Mouse (Mus musculus): ENCODE data around the gene Psd4. TPM values are rescaled to one million over a fixed set of nuclear protein-coding genes. Genes with fewer than 3 reads are reported as not detected.

The Psd4 gene
- polyA plus RNA-seq, 1 experiment from 2014 or later: 1.2 TPM

DNA sequence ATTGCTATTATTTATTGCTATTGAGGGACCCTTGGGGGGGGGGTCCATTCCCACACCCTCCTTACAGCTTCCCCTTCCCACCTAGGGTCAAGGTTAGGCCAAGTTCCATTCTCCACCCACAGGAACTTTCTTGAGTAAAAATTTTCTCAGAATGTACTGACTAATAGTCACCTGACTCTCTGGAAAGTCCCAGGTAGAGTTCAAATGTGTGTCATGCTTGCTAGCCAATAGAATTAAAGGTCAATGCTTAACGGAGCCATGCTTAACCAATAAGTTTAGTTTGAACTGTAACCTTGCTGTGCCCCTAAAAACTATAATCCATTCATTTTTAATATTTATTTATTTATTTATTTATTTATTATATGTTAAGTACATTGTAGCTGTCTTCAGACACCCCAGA is 8.0 kb upstream of the Psd4 start:
- Histone ChIP-seq H3K4me1 (replicated peaks) (no peaks in the 10 kb centered on the region), H3K9ac (no peak overlapping the region), H3K36me3 (no peaks in the 10 kb centered on the region), H3K4me3 (no peak overlapping the region), H3K4me2 (no peak overlapping the region), H3K9me3 (replicated peaks) (no peaks in the 10 kb centered on the region), H3K27me3 (no peaks in the 10 kb centered on the region), H3K27ac (no peak overlapping the region)
- 90% methylated on average over 1 of the region's 1 CpGs for WGBS
- ATAC-seq (replicated peaks; ENCODE audit: insufficient number of reproducible peaks, insufficient read depth, low FRiP score, low read depth): no peak

- peaks cover 9% of the 10 kb centered on the region for H3K4me1 ChIP-seq (replicated peaks)
- H3K9me3 ChIP-seq (replicated peaks): no peaks in the 10 kb centered on the region
- ATAC-seq (replicated peaks; ENCODE audit: insufficient number of reproducible peaks, insufficient read depth, low FRiP score, low read depth): no peak
- no peak overlapping the region for H3K4me3 ChIP-seq
- H3K9ac ChIP-seq: no peak overlapping the region
- peaks cover 18% of the 10 kb centered on the region for H3K27me3 ChIP-seq
- 68% methylated on average over 3 of the region's 3 CpGs for WGBS
- H3K36me3 ChIP-seq: no peaks in the 10 kb centered on the region
- H3K27ac ChIP-seq: no peak overlapping the region
- no peak overlapping the region for H3K4me2 ChIP-seq
Observed at GRCm38 (mm10) chr2:24363818-24364217, 3.6 kb upstream of the Psd4 start.

DNA sequence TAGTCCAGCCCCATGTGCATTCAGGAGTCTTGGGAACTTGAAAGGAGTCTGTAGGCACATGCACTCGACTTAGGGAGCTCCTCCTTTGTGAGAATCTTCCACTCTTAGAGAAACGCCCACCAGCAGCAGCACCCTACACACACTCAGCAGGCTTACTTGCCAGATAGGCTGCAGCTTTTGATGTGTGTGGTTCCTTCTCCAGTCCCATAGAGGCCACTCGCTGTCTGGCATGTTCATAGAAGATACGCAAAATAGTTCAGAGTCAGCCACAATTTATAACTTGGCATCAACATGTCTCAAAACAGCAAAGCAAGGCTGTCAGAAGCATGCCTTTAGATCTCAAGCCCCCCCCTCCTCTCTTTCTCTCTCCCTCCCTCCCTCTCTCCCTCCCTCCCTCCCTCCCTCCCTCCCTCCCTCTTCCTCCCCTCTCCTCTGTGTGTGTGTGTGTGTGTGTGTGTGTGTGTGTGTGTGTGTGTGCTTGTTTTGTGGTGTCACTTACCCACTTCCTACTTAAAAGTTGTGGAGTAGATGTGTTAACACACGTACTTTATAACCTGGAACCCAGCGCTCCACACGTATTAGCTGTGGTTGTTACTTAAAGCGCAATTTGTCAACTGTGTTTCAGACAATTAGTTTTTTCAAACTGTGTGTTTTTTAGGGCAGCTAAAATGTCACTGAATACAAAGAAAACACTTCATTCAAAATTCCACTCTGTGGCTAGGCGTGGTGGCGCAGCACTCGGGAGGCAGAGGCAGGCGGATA is 985 bp upstream of the Psd4 start:
- Histone ChIP-seq H3K27me3 (peaks cover 20% of the 10 kb centered on the region), H3K4me2 (no peak overlapping the region), H3K36me3 (no peaks in the 10 kb centered on the region), H3K4me1 (replicated peaks) (peaks cover 9% of the 10 kb centered on the region), H3K4me3 (no peak overlapping the region), H3K9me3 (replicated peaks) (no peaks in the 10 kb centered on the region), H3K9ac (no peak overlapping the region), H3K27ac (no peak overlapping the region)
- ATAC-seq (replicated peaks; ENCODE audit: insufficient number of reproducible peaks, insufficient read depth, low FRiP score, low read depth): no peak; the same call in 1 of the 2 replicates
- WGBS: 70% methylated on average over 12 of the region's 12 CpGs

DNA sequence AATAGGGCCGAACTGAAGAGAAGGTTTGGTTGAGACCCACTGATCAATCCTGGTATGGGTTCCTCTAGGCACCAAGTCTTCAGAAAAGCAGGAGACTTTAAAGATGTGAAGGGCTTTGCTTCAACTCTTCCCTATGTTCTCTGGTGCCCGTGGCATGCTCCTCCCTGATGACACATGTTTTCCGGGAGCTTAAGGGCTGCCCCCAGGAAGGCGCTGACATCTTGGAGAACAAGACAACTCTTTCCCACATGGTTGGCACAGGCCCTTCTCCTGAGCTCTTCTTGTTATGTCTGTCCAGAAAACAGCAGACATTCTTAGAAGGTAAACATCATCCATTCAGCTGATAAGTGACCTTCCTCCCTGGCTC is 498 bp downstream of the Psd4 start:
- Histone ChIP-seq H3K4me3 (peak overlapping the region; percentile 42), H3K36me3 (no peaks in the 10 kb centered on the region), H3K4me2 (peak overlapping the region; percentile 77), H3K27ac (no peak overlapping the region), H3K4me1 (replicated peaks) (peaks cover 9% of the 10 kb centered on the region), H3K9ac (no peak overlapping the region), H3K27me3 (peaks cover 20% of the 10 kb centered on the region), H3K9me3 (replicated peaks) (no peaks in the 10 kb centered on the region)
- WGBS: 40% methylated on average over 4 of the region's 4 CpGs
- ATAC-seq (replicated peaks; ENCODE audit: insufficient number of reproducible peaks, insufficient read depth, low FRiP score, low read depth): no peak

GRCm38 (mm10) chr2:24378747-24379450 is 11.5 kb downstream of the Psd4 start:
- Histone ChIP-seq H3K9ac (no peak overlapping the region), H3K4me3 (no peak overlapping the region), H3K27ac (no peak overlapping the region), H3K9me3 (replicated peaks) (no peaks in the 10 kb centered on the region), H3K36me3 (no peaks in the 10 kb centered on the region), H3K27me3 (no peaks in the 10 kb centered on the region), H3K4me1 (replicated peaks) (no peaks in the 10 kb centered on the region), H3K4me2 (no peak overlapping the region)
- 49% methylated on average over 5 of the region's 5 CpGs for WGBS
- no peak for ATAC-seq (replicated peaks; ENCODE audit: insufficient number of reproducible peaks, insufficient read depth, low FRiP score, low read depth)

- no peak for ATAC-seq (replicated peaks; ENCODE audit: insufficient number of reproducible peaks, insufficient read depth, low FRiP score, low read depth)
- no peaks in the 10 kb centered on the region for H3K4me1 ChIP-seq (replicated peaks)
- H3K9me3 ChIP-seq (replicated peaks): no peaks in the 10 kb centered on the region
- H3K4me3 ChIP-seq: no peak overlapping the region
- H3K27ac ChIP-seq: no peak overlapping the region
- no peaks in the 10 kb centered on the region for H3K36me3 ChIP-seq
- H3K27me3 ChIP-seq: no peaks in the 10 kb centered on the region
- 66% methylated on average over 9 of the region's 9 CpGs for WGBS
- H3K4me2 ChIP-seq: no peak overlapping the region
- H3K9ac ChIP-seq: no peak overlapping the region
Observed at GRCm38 (mm10) chr2:24382456-24383230, 15.3 kb downstream of the Psd4 start.

DNA sequence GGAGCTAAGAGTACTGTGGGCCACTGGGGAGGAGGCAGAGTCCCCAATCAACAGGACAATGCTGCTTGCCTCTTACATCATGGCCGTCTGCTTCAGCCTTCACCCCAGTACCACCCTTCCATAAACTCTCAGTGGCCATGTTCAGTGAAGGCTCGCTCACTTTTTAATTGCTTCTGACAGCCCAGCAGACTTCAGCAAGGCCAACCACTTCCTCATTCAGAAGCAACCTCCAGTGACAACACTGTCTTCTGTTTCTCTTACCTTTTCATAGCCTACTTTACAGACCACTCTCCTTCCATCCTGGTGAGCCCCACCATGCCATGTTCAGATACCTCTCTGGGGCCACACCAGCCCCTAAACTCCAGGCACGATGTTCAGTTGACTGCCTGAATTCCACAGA is 16.3 kb downstream of the Psd4 start:
- WGBS: 57% methylated on average over 3 of the region's 3 CpGs
- Histone ChIP-seq H3K4me3 (no peak overlapping the region), H3K4me2 (no peak overlapping the region), H3K27me3 (no peaks in the 10 kb centered on the region), H3K27ac (no peak overlapping the region), H3K9ac (no peak overlapping the region), H3K4me1 (replicated peaks) (no peaks in the 10 kb centered on the region), H3K9me3 (replicated peaks) (no peaks in the 10 kb centered on the region), H3K36me3 (no peaks in the 10 kb centered on the region)
- no peak for ATAC-seq (replicated peaks; ENCODE audit: insufficient number of reproducible peaks, insufficient read depth, low FRiP score, low read depth)

DNA sequence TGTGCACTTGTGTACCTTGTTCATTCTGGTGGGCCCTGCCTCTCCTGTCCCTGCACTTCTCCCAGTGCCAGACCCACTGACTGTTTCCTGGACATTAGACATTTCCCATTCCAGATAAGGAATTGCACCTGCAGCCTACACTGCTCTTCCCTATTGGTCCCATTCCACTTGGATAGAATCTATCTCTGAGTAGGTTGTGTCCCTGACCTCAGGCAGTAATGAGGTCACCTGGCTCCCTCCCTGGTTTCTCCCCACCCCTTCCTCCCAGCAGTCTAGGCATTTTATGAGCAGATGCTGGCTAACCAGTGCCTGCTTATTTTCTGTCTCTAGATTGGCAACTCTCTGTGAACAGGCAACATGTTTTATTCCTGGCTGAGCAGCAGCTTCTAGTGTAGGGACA is 17.0 kb downstream of the Psd4 start:
- no peak overlapping the region for H3K9ac ChIP-seq
- no peaks in the 10 kb centered on the region for H3K27me3 ChIP-seq
- no peaks in the 10 kb centered on the region for H3K9me3 ChIP-seq (replicated peaks)
- no peak overlapping the region for H3K27ac ChIP-seq
- no peak overlapping the region for H3K4me3 ChIP-seq
- ATAC-seq (replicated peaks; ENCODE audit: insufficient number of reproducible peaks, insufficient read depth, low FRiP score, low read depth): no peak
- no peaks in the 10 kb centered on the region for H3K4me1 ChIP-seq (replicated peaks)
- H3K36me3 ChIP-seq: no peaks in the 10 kb centered on the region
- H3K4me2 ChIP-seq: no peak overlapping the region

- ATAC-seq (replicated peaks; ENCODE audit: insufficient number of reproducible peaks, insufficient read depth, low FRiP score, low read depth): no peak; the same call in 1 of the 2 replicates
- Histone ChIP-seq H3K4me2 (peak overlapping the region; percentile 2; the same call in 1 of the 2 replicates), H3K27ac (no peak overlapping the region; the same call in 1 of the 2 replicates), H3K27me3 (no peaks in the 10 kb centered on the region), H3K9me3 (replicated peaks) (no peaks in the 10 kb centered on the region), H3K4me1 (replicated peaks) (no peaks in the 10 kb centered on the region), H3K4me3 (peak overlapping the region; percentile 15; the same call in 1 of the 2 replicates), H3K9ac (no peak overlapping the region), H3K36me3 (no peaks in the 10 kb centered on the region)
- 74% methylated on average over 14 of the region's 14 CpGs for WGBS
Observed at GRCm38 (mm10) chr2:24385111-24385961, 18.0 kb downstream of the Psd4 start.

DNA sequence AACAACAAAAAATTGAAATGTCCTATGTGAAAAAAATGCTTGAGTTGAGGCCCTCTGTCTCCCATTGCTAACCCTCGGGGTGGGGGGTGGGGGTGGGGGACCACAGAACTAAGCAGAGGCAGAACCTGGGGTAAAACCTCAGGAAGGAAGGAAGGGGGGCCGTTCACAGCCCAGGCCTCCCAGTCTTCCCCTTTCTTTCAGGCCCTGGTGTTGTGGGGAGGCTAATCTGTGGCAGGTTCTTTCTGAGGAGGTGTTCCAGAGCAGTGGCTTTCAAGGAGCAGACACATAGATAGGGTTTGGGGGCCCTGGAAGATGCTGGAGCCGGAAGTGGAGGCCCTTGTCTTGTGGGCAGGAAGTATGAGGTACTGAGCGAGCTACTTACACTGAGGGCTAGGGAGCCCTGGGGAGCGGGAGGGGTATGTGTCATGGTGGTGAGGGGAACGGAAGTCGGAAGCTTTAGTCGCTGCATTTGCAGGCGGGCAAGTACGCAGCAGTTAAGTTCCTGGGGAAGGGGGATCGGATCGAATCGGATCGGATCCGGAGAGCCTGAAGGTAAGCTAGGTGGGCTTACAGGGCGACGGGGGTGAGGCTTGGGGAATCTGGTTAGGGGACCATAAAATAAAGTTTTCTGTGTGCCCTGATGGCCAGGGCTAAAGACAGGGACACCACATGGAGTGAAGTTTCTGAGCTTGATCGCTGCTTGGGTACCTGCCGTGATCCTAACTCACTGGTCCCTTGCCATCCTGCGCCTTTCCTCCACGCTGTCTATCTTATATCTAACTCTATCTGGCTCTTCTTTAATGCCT is 19.0 kb downstream of the Psd4 start:
- Histone ChIP-seq H3K9me3 (replicated peaks) (no peaks in the 10 kb centered on the region), H3K27ac (no peak overlapping the region), H3K9ac (no peak overlapping the region), H3K4me3 (peak overlapping the region; percentile 20), H3K4me2 (0 out of 2 replicates have a peak overlapping the region, but pooled peaks have one; percentile 6), H3K4me1 (replicated peaks) (no peaks in the 10 kb centered on the region), H3K36me3 (no peaks in the 10 kb centered on the region), H3K27me3 (no peaks in the 10 kb centered on the region)
- WGBS: 77% methylated on average over 21 of the region's 21 CpGs
- ATAC-seq (replicated peaks; ENCODE audit: insufficient number of reproducible peaks, insufficient read depth, low FRiP score, low read depth): no peak; the same call in 1 of the 2 replicates

All from heart, embryonic 15.5 days (tissue).